Mouse (Mus musculus) kidney, postnatal 4 days (tissue): Measurements from ENCODE around the gene Tdrkh.

Source experiments
- DNase-seq, 2 experiments: peaks; one replicate each; pipeline ENCODE4 v3.0.0; 2021; ENCODE audit warnings: mixed read lengths in 2 of 2

Tdrkh gene

DNA sequence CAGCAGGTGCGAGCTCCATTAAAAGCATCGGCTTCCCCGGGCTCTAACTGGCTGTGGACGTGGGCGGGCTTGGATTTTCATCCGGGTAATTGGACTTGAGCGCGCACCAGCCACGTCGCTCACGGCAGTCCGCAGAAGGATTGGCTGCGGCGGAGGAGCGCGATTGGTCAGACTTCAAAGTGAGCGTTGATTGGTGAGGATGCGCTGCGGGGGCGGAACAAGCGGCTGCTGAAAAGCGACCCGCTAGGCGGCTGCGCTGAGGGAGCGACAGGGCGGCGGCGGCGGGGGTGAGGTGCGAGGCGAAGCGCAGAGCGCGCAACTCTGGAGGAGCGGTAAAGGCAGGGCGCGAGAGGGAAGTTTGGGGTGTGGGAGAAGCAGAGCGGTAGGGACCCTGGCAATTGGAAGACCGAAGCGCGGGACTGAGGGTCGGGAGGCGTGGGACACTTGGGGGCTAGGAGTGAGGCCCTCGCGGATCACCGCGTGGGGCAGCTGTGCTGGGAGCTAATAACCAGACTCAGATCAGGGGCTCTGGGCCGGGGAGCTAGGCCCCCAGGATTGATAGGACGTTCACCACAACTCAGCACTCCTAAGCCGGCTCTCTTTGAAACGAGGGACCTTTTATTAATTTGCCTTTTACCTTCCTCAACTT is at the start of gene Tdrkh:
Gene Tdrkh, plus strand, starts transcription at position 243 of the 649 bp plus-strand sequence.
- peak; percentile 95 to 97 for DNase-seq

DNA sequence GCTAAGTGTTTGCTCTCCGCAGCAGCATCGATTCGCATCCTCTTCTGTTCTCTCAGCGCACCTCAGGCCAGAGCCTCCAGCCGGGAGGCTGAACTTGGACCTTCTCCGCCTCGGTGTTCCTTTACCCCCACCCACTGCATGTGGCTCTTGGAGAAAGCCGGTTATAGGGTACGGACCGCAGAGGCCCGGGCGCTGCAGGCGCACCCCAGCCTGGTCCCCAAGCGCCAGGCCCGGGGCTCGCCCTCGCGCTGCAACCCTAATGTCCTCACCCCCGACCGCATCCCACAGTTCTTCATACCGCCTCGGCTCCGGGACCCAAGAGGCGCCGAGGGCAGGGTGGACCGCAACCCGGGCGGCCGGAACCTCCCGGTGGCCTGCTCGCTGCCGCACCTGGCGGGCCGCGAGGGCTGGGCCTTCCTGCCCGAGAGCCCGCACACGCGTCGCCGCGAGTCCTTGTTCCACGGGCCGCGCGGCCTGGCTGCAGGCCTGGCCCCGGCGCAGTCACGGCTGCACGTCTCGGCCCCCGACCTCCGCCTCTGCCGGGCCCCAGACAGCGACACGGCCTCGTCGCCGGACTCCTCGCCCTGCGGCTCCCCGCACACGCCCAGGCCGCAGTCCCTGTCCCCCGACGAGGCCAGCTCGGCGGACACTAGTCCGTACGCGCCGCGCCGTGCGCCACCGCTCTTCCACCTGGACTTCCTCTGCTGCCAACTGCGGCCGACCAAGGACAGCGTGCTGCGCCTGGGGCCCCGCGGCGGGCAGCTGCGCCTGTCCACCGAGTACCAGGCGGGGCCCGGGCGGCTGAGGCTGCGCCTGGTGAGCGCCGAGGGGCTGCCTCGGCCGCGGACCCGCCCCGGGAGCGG is 49.6 kb upstream of the Tdrkh start:
- peak; percentile 60 to 79 for DNase-seq

DNA sequence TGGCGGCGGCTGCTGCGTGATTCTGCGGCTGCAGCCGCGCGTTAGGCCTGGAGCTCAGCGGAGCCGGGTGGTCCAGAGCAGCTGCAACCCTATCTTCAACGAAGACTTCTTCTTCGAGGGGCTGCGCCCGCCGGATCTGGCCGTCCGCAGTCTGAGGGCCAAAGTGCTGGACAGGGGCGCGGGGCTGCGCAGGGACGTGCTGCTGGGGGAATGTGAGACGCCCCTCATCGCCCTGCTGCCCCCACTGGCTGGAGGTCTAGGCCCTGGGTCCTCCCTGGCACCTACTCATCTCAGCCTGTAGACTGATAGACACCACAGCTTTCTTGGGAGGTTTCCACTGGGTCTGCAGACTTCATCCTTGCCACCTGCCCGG is 48.9 kb upstream of the Tdrkh start:
- DNase-seq, result no peak

DNA sequence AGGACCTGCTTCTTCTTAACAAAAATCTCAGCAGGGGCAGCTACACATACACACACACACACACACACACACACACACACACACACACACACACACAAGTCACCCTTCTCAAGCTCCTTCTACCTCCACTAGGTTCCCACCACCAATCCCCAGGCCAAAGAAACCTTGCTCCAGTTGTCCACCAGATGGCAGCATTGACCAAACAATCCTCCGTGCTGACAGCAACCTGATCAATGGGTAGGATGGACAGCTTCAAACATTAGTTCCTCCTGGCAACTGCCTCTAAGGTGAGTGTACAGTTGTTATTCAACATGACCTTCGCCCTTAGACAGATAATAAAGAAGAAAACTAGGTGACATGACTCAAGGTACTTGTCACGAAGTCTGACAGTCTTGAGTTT is 46.3 kb upstream of the Tdrkh start:
- DNase-seq, result peak; percentile 79 to 82

DNA sequence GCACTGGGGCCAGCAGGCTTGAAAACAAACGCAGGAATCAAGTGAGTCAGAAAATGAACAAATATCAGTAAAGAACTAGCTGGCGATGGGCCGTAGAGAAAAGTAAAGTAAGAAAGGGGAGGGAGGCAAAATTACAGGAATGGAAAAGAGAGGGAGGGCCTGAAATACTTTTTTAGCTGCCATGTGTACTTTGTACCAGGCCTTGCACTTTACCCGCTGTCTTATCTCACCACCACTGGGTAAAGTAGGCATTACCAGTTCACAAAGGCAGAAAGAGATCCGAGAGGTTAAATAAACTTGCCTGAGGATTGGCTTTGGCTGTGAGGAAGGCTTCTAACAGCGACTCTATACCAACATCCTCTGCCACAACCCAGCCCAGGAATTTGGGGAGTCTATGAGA is 45.6 kb upstream of the Tdrkh start:
- DNase-seq, result no peak

DNA sequence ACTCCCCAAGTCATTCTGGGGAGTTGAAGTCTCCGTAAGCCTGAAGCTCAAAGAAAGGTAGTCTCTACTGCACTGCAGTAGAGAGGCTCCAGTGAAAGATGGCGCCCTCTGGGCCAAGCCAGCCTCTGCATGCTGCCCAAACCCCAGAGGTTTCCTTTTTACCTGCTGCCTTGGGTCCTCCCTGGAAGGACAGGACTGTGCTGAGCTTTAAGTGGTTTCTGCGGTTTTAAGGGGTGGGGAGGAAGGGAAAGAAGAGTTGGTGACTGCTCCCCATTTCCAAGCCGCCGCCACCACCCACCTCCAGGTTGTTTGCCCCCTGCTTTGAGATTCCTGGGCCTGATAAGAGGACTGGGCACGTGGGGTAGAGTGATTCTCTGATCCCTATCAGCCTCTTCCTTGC is 44.4 kb upstream of the Tdrkh start:
- DNase-seq, result no peak

DNA sequence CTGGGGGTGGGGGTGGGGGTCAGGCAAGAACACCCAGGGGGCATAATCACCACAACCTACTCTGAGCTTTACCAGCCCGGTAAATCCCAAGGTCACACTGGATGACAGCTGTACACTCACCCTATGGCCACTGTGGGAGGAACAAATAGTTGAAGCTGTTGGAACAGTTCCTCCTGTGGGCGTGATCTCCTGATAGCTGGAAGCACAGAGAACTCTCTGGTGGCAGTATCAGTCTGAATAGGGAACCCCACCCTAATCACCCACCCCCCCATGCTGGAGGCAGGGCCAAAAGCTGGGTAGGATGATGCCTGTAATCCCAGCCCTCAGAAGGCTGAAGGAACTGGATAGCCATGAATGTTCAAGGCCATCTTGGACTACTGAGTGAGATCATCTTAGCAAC is 43.4 kb upstream of the Tdrkh start:
- no peak for DNase-seq

DNA sequence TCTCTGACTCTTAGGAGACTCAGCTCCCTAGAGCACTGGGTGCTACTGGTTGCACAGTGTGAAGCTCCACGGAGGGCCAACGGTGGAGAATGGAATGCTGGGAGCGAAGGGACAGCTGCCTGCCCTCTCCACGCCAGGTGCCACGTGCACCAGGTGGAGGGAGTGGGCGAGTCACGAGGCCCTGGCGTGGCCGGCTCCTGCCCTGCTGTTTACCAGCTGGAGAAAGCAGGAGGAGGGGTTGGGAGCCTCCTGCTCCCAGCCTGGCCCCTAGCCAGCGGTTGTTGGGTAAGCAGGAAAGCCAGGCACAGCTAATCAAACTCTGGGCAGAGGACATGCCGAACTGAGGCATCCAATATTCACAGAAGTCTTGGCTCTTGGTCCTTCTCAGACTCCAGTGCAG is 41.4 kb upstream of the Tdrkh start:
- DNase-seq, result peak; percentile 88 to 94

DNA sequence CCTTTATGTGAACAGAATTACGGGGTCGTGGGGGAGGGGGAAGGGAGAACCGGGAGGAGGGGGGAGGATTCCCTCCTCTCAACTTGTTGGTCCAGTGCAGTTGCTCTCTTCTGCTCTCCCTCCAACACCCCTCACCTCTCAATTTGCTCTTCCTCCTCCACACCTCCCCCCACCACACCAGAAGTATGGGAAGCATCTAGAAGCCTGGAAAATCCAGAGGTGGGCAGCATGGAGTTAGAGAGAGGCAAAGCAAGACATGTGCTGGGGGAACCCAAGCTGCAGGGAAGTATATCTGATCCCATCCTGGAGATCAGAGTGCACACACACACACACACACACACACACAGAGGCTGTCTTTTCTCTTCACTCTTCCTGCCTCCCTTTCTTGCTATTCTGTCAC is 41.0 kb upstream of the Tdrkh start:
- DNase-seq, result no peak

DNA sequence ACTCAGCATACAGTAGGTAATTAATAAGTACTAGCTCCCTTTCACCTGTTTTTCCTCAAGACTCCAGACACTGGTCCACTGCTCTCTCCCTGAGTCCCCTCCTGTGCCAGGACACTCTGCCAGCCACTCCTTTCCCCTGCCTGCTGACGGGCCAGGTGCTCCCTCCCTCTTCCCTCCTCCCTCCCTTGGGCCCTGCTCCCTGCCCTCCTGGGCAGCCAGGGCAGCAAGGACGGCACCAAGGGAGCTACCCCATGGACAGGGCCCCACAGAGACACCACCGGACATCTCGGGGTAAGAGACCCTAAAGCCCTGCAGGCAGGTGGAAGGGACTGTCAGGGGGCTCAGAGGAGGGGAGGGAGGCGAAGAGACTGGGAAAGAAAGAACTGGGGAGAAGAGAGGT is 40.4 kb upstream of the Tdrkh start, which contains the start of gene Rorc:
Gene Rorc, plus strand, starts transcription at position 154 of the 400 bp plus-strand sequence.
- peak; percentile 64 to 78 for DNase-seq

DNA sequence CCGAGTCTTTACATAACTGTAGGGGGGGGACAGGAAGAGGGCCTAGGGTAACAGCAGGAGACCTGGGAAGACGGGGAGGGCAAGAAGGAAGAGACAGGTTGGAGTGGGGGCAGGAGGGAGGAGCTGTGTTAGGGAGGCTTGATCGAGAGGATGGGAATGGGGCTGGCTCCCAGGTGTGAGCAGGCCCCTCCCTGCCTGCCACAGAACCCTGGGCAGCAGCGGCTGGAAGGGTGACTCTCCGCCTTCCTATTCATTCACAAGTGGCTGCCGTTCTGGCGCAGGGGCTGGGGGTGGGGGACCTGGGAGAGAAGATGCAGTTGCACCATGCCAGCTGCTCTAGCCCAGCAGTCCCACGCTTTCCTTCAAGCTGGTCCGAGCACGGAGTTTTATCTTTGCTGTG is 40.0 kb upstream of the Tdrkh start:
- DNase-seq, result peak; percentile 30 to 50

DNA sequence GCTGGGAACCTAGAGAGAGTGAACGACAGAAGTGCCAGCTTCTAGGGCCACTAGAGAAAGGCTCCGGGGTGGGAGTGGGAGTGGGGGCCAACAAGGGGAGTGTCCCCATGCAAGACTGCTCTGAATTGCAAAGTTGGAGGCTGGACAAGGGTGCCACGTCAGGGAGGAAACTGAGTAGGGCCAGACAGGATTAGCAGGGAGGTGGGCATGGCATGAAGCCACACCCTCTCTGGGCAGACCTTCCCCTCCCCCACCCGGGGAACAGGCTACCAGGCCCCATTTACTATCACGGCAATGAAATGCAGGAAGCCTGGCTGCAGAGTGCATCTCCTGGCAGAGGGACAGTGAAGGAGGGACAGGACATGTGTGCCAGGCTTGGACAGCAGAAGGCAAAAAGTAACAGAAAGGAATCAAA is 39.5 kb upstream of the Tdrkh start:
- DNase-seq, result peak; percentile 72 to 82

DNA sequence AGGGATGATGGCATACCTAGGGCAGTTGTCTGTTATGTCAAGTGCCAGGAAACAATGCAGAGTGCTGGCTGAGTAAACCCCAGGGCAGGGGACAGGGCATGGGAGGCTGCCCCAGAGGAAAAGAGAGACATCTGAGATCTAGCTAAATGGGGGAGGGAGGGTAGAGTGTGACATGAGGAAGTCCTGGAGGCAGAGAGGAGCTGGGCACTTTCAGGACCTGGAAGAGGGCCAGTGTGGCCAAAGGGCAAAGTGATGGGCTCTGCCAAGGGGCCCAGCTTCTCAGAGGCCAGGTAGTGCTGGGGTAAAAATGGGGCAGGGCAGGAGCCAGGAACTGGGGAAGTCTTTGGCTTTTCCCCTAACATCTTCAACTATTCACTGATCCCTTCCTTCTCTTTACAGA is 38.4 kb upstream of the Tdrkh start:
- peak; percentile 31 to 57 for DNase-seq

DNA sequence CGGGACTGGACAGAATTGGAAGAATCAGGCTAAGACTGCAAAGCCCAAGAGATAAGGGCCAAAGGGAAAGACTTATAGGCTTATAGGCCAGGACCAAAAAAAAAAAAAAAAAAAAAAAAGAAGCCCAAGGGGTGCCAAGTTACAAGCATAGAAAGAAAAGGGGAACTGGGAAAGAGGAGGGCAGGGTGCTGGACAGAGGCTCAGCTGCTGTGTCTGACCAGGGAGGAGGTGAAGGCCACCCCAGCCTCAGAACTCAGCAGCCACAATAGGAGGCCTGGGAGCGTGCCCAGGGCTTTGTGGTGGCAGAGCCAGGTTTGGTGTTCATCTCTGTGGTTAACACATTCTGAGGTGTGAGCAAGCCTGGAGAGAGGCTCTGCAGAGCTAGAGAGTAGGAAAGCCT is 37.9 kb upstream of the Tdrkh start:
- no peak for DNase-seq

DNA sequence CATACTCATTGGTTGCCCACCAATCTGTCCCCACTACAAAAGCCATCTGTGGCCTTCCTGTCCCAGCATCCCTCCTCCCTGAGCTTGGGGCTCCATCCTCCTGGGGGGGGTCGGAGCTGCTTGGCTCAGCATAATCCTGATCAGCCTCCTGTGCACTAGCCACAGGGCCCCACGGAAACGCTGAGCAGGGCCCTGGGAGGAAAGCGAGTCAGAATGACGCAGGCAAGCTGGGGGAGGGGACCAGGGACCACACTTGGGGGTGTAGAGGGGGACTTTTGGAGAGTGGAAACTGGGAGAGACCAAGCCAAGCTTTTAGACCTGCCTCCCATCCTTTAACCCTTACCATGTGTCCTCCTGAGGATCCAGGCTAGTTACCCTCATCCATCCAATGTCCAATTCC is 37.2 kb upstream of the Tdrkh start:
- no peak for DNase-seq

DNA sequence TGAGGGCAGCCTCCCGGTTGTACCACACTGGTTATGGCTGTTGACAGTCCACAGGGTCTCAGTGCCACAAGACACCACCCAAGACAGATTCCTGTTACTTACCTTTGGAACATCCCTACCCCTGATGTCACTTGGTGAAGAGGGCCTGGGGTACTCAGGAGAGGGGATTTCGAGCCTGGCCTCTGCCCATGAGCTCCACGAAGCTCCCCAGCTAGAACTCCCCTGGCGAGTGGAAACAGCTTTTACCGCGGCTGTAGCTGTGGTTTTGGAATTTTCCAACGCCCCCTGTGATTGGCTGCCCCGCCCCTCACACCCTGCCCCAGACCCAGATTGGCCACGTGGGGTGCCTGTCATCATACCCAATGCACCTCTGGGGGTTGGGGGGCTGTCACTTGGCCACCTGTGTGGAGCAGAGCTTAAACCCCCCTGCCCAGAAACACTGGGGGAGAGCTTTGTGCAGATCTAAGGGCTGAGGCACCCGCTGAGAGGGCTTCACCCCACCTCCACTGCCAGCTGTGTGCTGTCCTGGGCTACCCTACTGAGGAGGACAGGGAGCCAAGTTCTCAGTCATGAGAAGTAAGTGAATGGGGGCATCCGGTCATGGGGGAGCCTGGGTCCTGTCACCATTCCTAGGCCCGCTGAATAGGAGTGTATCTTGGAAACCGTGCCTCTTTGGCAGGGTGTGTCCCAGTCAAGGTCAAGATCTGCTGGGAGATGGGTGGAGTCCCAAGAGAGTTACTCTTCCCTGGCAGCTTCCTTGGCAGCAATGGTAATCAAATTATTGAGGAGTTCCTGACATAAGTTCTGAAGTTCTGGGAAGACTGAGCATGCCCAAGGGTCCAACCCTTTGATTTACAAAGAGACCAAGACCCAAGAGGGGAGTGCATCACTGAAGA is 35.8 kb upstream of the Tdrkh start:
- no peak for DNase-seq

DNA sequence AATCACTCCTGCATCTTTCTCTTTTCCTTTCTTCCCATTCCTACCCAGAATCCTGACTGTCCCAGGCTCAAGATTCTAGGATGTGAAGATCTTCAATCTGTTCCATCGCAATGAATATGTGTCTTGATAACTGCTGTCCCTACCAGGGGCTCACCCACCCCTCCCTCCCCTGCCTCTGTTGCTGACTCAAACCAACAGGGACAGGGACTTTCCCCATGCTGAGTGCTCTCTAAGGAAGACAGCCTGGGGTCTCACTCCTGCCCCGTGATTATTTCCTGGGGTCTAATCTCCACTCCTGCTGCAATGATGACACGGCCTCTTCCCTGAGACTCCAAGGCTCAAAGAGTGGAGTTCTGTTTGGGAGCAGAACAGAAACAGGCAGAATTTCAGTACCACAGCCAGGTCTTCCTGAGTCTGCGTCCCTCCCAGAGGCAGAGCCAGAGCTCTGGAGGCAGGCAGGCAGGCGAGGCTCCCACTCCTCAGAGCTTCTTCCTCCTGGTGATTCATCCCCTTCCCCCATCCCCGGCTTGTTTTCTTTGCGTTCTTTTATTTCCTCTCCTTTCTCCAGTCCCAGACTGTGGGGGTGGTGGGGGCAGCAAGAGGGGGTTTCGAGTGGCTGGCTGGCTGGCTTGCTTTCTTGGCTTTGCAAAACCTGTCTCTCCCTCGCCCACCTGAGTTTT is 33.1 kb upstream of the Tdrkh start:
- DNase-seq, result no peak

DNA sequence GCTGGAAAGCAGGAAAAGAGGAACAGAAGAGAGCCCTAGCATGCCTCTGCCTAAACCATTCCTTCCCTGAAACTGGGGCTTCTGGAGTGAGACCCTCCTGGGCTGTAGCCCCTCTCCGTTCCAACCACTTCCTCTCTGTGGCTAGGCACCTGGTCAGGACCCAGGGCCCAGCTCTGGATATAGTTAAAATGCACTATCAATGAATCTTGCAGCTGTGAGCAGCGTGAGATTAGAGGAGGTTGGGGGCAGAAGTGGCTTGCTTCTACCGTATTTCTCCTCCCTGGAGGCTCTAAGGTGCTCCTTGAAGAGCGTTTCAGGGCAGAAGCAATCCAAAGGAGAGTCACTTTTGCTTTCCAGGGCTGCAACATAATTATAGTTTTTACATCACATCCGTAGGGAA is 30.8 kb upstream of the Tdrkh start:
- DNase-seq, result no peak

DNA sequence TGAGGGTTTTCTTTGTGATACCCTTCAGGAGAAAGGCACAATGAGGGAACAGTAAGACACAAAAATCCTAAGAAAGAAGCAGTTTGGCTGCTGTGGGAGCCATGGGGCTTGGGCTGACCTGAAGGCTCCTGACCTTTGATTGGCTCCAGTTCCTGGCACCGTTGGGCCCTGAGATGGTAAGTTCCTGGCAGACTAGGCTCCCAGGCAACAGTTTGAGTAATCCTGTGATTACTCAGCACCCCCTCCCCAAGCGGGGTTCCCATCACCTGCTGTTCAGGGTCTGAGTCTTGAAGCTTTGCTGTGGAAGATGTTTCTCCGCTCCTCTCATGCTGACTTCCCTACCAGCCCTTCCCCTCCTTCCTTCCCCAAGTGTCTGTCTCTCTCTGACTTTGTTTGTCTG is 29.6 kb upstream of the Tdrkh start:
- no peak for DNase-seq

DNA sequence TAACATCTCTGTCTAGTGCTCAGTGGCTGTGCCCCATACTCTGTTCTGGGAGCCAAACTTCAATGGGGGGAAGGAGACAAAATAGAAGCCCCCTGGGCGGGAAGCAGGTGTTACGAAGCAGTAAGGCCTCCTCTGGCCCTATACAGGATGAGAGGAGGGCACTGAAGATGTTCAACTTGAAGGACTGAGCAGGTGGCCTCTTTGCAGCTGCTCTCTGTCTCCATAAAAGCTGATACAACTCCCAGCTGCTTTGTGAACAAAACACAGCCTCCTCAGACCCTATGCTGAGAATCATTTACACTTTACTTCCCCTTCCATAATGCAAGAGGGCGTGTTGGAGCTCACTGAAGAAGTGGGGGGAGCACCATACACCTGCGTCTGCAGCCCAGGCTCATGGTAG is 26.4 kb upstream of the Tdrkh start:
- no peak for DNase-seq

DNA sequence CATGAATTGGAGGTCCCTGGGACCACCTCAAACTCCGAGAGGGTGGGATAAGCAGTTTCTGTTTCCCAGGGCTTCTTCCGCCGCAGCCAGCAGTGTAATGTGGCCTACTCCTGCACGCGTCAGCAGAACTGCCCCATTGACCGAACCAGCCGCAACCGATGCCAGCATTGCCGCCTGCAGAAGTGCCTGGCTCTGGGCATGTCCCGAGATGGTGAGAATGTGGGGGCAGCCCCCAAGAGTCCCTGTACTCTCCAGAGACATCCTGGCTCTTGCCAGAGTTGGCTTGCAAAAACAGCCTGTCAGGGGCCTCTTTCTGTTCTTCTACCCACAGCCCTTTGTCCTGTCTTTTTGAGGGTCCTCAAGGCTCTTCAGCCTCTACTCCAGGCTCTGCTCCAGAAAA is 25.7 kb upstream of the Tdrkh start:
- no peak for DNase-seq

DNA sequence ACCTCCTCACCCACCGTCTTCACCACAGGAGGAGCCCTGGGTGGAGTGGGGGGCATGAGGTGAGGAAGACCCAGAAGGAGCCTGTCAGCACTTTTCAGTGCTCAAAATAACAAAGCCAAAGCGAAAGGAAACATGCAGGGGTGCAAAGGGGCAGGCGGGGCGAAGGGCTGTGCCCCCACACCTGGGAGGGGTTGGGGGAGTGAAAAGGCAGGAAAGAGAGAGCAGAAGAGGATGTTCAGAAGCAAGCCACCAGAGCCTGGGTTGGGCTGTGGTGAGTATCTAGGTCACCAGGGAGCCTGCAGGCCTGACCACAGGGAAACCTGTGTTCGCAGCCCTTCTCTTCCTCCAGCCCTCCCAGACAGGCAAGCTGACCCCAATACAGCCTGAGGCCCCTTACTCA is 25.0 kb upstream of the Tdrkh start:
- no peak for DNase-seq

DNA sequence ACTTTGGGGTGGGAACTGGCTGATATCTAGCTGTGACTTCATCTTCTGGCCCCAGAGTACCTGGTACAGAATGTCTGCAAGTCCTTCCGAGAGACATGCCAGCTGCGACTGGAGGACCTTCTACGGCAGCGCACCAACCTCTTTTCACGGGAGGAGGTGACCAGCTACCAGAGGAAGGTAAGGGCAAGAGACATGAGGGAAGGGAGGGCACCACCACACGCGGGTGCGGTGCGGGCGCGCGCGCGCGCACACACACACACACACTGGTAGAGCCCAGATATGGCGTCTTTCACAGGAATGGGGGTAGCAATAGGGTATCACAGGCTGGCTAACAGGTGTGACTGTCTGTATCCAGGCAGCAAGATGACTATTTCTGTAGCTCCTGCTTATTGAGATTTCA is 23.7 kb upstream of the Tdrkh start:
- DNase-seq, result no peak
